7 mouse cellular contexts compared by ENCODE assay signal in the genomic region with DNA sequence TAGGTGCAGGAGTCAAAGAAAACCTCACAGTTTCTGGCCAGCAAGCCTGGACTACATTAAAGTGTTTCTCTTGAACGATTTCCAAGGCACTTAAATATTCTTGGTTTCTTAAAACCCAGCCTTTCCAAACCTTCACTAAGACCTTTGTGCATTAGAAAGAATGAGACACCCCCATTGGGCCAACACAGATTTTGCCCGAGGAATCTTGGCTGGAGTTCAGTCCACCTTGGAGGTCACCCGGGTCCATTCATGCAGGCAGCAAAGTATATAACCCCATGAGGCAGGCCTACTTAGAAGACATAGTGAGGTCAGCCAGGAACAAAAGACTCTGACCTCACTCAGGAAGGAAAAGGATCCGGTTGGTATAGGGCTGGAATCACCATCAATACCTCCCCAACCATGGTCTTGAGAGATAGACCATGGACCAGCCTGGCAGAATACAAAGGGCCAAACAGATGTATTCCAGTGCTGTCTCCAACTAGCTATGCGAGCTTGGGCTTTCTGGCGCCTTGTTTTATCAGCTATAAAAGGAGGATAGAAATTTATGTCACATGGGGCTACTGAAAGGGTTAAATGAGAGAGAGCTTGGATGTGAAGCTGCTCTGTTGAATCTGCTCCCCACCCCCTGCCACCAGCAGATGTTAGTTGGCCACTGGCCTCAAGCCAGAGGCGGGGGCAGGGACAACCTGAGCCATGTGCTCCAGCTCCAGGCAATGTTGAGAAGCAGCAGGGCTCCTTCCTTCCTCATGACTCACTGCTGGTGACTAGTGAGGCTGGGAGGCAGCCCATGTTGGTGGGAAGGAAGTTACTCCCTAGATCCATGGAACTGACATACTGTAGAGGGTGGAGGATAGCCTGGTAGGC.
DNase-seq lines count a peak whose midpoint lies in the region; ATAC-seq and TF ChIP-seq lines count a peak whose summit lies in the region.

No protein-coding gene starts in this region.

- no peaks in the 10 kb centered on the region for H3K27me3 ChIP-seq in C2C12 (ENCODE audit: control insufficient read depth, insufficient read depth, insufficient read length)
- no peaks in the 10 kb centered on the region for H3K27me3 ChIP-seq in embryonic facial prominence, embryonic 12.5 days
- no peaks in the 10 kb centered on the region for H3K27me3 ChIP-seq in heart, embryonic 13.5 days (replicated peaks)
- H3K27me3 ChIP-seq in lung, postnatal 0 days (replicated peaks; ENCODE audit: insufficient read depth, low read length), result no peaks in the 10 kb centered on the region

- WGBS in embryonic facial prominence, embryonic 12.5 days, result 44% methylated on average over 7 of the region's 7 CpGs
- WGBS in heart, embryonic 13.5 days, result 38% methylated on average over 7 of the region's 7 CpGs
- WGBS in lung, postnatal 0 days, result 32% methylated on average over 7 of the region's 7 CpGs

- peak; percentile 67; the same call in 1 of the 2 replicates for ATAC-seq in embryonic facial prominence, embryonic 12.5 days (ENCODE audit: insufficient number of reproducible peaks, insufficient read depth, low FRiP score, low TSS enrichment)
- peak; percentile 75; the same call in 1 of the 2 replicates for ATAC-seq in heart, embryonic 13.5 days (ENCODE audit: extremely low read depth, insufficient number of reproducible peaks, low FRiP score, low TSS enrichment)
- peak; percentile 90 for ATAC-seq in lung, postnatal 0 days

- no peaks in the 10 kb centered on the region for H3K36me3 ChIP-seq in C2C12 (ENCODE audit: control insufficient read depth, insufficient read depth)
- H3K36me3 ChIP-seq in embryonic facial prominence, embryonic 12.5 days, result no peaks in the 10 kb centered on the region
- no peaks in the 10 kb centered on the region for H3K36me3 ChIP-seq in heart, embryonic 13.5 days
- no peaks in the 10 kb centered on the region for H3K36me3 ChIP-seq in lung, postnatal 0 days (ENCODE audit: insufficient read depth, low read length)

- TF ChIP-seq CTCF in C2C12 (IDR thresholded peaks at IDR 0.05; ENCODE audit: control insufficient read depth, insufficient read depth, insufficient read length), result no peak
- no peak for TF ChIP-seq CTCF in lung, postnatal 0 days (IDR thresholded peaks at IDR 0.05)

- peaks cover 21% of the 10 kb centered on the region for H3K4me1 ChIP-seq in embryonic facial prominence, embryonic 12.5 days
- H3K4me1 ChIP-seq in heart, embryonic 13.5 days, result peaks cover 41% of the 10 kb centered on the region
- H3K4me1 ChIP-seq in lung, postnatal 0 days (ENCODE audit: insufficient read depth, low read depth, low read length), result peaks cover 12% of the 10 kb centered on the region; the same call in 1 of the 2 replicates

- no peak overlapping the region; the same call in 1 of the 2 replicates for H3K27ac ChIP-seq in embryonic facial prominence, embryonic 12.5 days
- H3K27ac ChIP-seq in heart, embryonic 13.5 days (replicated peaks), result peak overlapping the region; percentile 73
- H3K27ac ChIP-seq in lung, postnatal 0 days (ENCODE audit: low read length), result no peak overlapping the region

- no peak overlapping the region for H3ac ChIP-seq in C2C12 (ENCODE audit: control insufficient read depth, insufficient read length, low read depth)

- peak; percentile 93 for DNase-seq in NIH3T3 (ENCODE audit: low read depth)
- peak; percentile 76 for DNase-seq in layer of hippocampus, adult 11-12 months (ENCODE audit: low spot score)
- peak; percentile 69 for DNase-seq in lung, postnatal 0 days (ENCODE audit: low spot score)
- DNase-seq in thymus, postnatal 36 days, result no peak

- no peak overlapping the region for H3K4me3 ChIP-seq in C2C12 (ENCODE audit: insufficient read depth, poor library complexity, severe bottlenecking)
- no peak overlapping the region for H3K4me3 ChIP-seq in embryonic facial prominence, embryonic 12.5 days
- no peak overlapping the region for H3K4me3 ChIP-seq in heart, embryonic 13.5 days
- no peak overlapping the region for H3K4me3 ChIP-seq in lung, postnatal 0 days (ENCODE audit: low read depth, low read length)

- H3K79me3 ChIP-seq in C2C12 (ENCODE audit: low read depth), result no peaks in the 10 kb centered on the region

- no peaks in the 10 kb centered on the region for H3K9me3 ChIP-seq in embryonic facial prominence, embryonic 12.5 days
- H3K9me3 ChIP-seq in heart, embryonic 13.5 days, result no peaks in the 10 kb centered on the region
- no peaks in the 10 kb centered on the region for H3K9me3 ChIP-seq in lung, postnatal 0 days (ENCODE audit: low read length)

- TF ChIP-seq EP300 in lung, postnatal 0 days (IDR thresholded peaks at IDR 0.05), result peak; percentile 25; the same call in 1 of the 2 replicates

- H3K9ac ChIP-seq in embryonic facial prominence, embryonic 12.5 days, result no peak overlapping the region
- H3K9ac ChIP-seq in heart, embryonic 13.5 days, result no peak overlapping the region
- no peak overlapping the region for H3K9ac ChIP-seq in lung, postnatal 0 days (replicated peaks; ENCODE audit: low read depth)

- no peak overlapping the region for H3K4me2 ChIP-seq in embryonic facial prominence, embryonic 12.5 days (replicated peaks)
- no peak overlapping the region for H3K4me2 ChIP-seq in heart, embryonic 13.5 days
- H3K4me2 ChIP-seq in lung, postnatal 0 days (replicated peaks; ENCODE audit: low read depth, low read length), result no peak overlapping the region

- no peaks in the 10 kb centered on the region for H3K79me2 ChIP-seq in C2C12 (ENCODE audit: control insufficient read depth, insufficient read depth)

TF ChIP-seq in C2C12, 6 proteins besides CTCF, POLR2A, EP300 and RAD21:
- no peak for TF ChIP-seq MYOG (IDR thresholded peaks at IDR 0.05; ENCODE audit: control insufficient read depth, extremely low read depth, insufficient read length)
- TF ChIP-seq MAX (IDR thresholded peaks at IDR 0.05), result peak; percentile 99
- peak; percentile 61 for TF ChIP-seq FOSL1 (IDR thresholded peaks at IDR 0.05; ENCODE audit: insufficient read depth, low read length, poor library complexity, severe bottlenecking)
- peak; percentile 71 for TF ChIP-seq USF1 (IDR thresholded peaks at IDR 0.05; ENCODE audit: low read depth)
- peak; percentile 66 for TF ChIP-seq MYOD1 (IDR thresholded peaks at IDR 0.05; ENCODE audit: control insufficient read depth, insufficient read length, low read depth)
- TF ChIP-seq CEBPB (IDR thresholded peaks at IDR 0.05; ENCODE audit: low read depth), result no peak

Comparison
In these comparisons a context has a peak if more than half of its experiments do, and no peak if none do; other contexts are left out.
1. DNase-seq: peak in NIH3T3 (single experiment), layer of hippocampus, adult 11-12 months (single experiment) and lung, postnatal 0 days (single experiment); none in thymus, postnatal 36 days (0 of 2).
2. Peak in every context shown above with its lines, with median percentiles within 50 percentile points of each other: ATAC-seq.